Mouse (Mus musculus): ENCODE measurements around the gene S100a2. TPM values are rescaled to one million over a fixed set of nuclear protein-coding genes. Genes with fewer than 3 reads are reported as not detected.

Gene S100a2
- polyA plus RNA-seq, 1 experiment from 2014 or later, result not detected

DNA sequence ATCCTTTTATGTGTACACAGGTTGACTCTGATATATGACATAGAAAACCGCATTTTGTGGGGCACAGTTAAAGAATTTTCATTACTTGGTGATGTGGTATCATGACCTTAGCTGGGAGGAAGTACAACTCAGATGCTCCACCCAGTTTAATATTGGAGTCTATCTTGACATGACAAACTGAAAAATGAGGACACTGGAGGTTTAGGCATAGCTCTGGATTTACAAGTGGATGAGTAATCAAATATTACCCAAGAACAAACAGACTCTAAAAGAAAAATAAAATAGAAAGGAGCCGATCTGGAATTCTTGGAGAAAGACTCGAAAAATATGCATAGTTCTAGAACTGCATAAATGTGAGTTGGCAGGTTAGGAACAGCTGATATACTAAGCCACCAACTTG, 14.7 kb upstream of the S100a2 start:
- 76% methylated on average over 3 of the region's 3 CpGs for WGBS
- no peak overlapping the region for H3K4me2 ChIP-seq (ENCODE audit: low read depth, low read length)
- H3K4me3 ChIP-seq (ENCODE audit: low read depth, low read length), result no peak overlapping the region
- no peak for ATAC-seq (ENCODE audit: low read depth)
- no peak for DNase-seq (ENCODE audit: low spot score)
- no peaks in the 10 kb centered on the region for H3K27me3 ChIP-seq (replicated peaks; ENCODE audit: control insufficient read depth, insufficient read depth, low read length)
- H3K9ac ChIP-seq (ENCODE audit: low read depth, low read length), result no peak overlapping the region
- H3K36me3 ChIP-seq (ENCODE audit: control insufficient read depth, insufficient read depth, low read length), result no peaks in the 10 kb centered on the region
- H3K27ac ChIP-seq (replicated peaks; ENCODE audit: low read depth, low read length), result no peak overlapping the region
- H3K9me3 ChIP-seq (ENCODE audit: control insufficient read depth, low read length), result no peaks in the 10 kb centered on the region
- H3K4me1 ChIP-seq (ENCODE audit: control insufficient read depth, insufficient read depth, low read length), result peaks cover 5% of the 10 kb centered on the region

DNA sequence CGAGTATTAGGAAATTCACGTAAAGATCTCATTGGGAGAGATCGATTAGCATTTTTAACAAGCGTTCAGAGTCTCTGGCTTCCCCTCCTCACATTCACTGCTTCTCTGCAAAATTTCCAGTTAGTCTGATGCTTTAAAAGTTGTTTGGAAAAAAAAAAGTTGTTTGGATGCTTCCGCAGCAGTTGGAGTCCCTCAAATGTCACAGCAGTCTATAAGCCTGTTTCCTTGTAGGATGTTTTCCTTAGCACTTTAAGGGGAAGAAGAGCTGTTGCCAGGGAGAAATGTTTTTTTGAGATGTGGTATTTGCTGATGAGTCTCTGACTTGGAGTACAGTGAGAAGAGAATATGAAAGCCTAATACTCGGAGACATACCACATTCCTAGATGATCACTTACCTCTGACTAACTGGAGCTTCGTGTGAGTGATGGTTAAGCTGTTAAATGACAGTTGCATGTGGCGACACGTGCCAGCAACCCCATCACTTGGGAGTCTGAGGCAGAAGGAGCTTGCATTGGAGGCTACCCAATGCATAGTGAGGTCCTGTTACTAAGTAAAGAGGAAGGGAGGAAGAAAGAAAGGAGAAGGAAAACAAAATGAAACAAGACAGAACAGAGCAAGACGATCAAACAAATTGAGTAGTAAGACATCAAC, 13.6 kb upstream of the S100a2 start:
- no peak overlapping the region for H3K4me2 ChIP-seq (ENCODE audit: low read depth, low read length)
- no peak overlapping the region for H3K9ac ChIP-seq (ENCODE audit: low read depth, low read length)
- H3K27ac ChIP-seq (replicated peaks; ENCODE audit: low read depth, low read length), result no peak overlapping the region
- H3K4me3 ChIP-seq (ENCODE audit: low read depth, low read length), result no peak overlapping the region
- 63% methylated on average over 10 of the region's 10 CpGs for WGBS
- no peak for ATAC-seq (ENCODE audit: low read depth)
- no peaks in the 10 kb centered on the region for H3K36me3 ChIP-seq (ENCODE audit: control insufficient read depth, insufficient read depth, low read length)
- no peaks in the 10 kb centered on the region for H3K9me3 ChIP-seq (ENCODE audit: control insufficient read depth, low read length)
- DNase-seq (ENCODE audit: low spot score), result no peak
- no peaks in the 10 kb centered on the region for H3K27me3 ChIP-seq (replicated peaks; ENCODE audit: control insufficient read depth, insufficient read depth, low read length)
- peaks cover 5% of the 10 kb centered on the region for H3K4me1 ChIP-seq (ENCODE audit: control insufficient read depth, insufficient read depth, low read length)

DNA sequence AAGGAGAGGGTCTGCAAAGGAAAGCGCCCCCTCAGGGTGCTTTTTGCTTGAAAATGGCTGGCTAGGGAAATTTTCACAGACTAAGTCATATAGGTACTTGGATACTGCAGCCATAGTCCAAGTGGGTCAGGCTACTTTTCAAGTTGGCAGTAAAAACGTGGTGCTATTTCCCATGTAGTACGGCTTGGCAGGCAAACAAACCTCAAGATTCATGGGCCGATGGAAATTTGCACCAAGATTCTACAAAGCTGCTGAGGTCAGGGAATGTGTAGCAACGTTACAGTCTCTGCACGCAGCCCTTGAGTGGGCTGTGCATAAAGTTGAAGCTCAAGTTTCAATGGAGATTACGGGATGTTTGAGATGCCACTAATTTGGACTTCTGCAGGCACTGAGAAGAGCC, 10.6 kb upstream of the S100a2 start:
- 43% methylated on average over 7 of the region's 7 CpGs for WGBS
- H3K9ac ChIP-seq (ENCODE audit: low read depth, low read length), result no peak overlapping the region
- H3K27ac ChIP-seq (replicated peaks; ENCODE audit: low read depth, low read length), result no peak overlapping the region
- no peaks in the 10 kb centered on the region for H3K27me3 ChIP-seq (replicated peaks; ENCODE audit: control insufficient read depth, insufficient read depth, low read length)
- H3K9me3 ChIP-seq (ENCODE audit: control insufficient read depth, low read length), result 0 out of 2 replicates have a peak, but pooled peaks cover 5% of the 10 kb centered on the region
- ATAC-seq (ENCODE audit: low read depth) (peak; percentile 37; the same call in 1 of the 2 replicates), DNase-seq (ENCODE audit: low spot score) (peak; percentile 76)
- H3K36me3 ChIP-seq (ENCODE audit: control insufficient read depth, insufficient read depth, low read length), result no peaks in the 10 kb centered on the region
- H3K4me3 ChIP-seq (ENCODE audit: low read depth, low read length), result no peak overlapping the region
- peaks cover 5% of the 10 kb centered on the region for H3K4me1 ChIP-seq (ENCODE audit: control insufficient read depth, insufficient read depth, low read length)
- H3K4me2 ChIP-seq (ENCODE audit: low read depth, low read length), result no peak overlapping the region

DNA sequence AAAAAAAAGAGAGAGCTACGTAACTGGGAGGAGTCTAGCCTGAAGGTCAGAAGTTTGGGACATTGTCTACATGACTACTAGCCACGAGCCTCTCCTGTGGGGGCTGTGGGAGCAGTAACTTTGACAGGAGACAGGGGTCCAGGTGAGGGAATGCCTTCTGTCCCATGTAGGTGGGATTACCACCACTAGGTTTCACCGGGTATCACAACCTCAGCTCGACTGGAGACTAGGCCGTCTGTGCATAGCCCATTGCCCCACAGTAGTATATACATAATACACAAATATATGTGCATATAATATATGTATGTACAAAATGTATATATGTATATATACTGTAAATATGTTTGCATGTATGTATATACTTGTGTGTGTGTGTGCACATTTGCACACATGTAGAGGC, 8.9 kb upstream of the S100a2 start:
- Histone ChIP-seq H3K4me3 (ENCODE audit: low read depth, low read length) (no peak overlapping the region), H3K36me3 (ENCODE audit: control insufficient read depth, insufficient read depth, low read length) (no peaks in the 10 kb centered on the region), H3K27ac (replicated peaks; ENCODE audit: low read depth, low read length) (no peak overlapping the region), H3K4me2 (ENCODE audit: low read depth, low read length) (no peak overlapping the region), H3K27me3 (replicated peaks; ENCODE audit: control insufficient read depth, insufficient read depth, low read length) (no peaks in the 10 kb centered on the region), H3K4me1 (ENCODE audit: control insufficient read depth, insufficient read depth, low read length) (peaks cover 5% of the 10 kb centered on the region), H3K9ac (ENCODE audit: low read depth, low read length) (no peak overlapping the region), H3K9me3 (ENCODE audit: control insufficient read depth, low read length) (0 out of 2 replicates have a peak, but pooled peaks cover 5% of the 10 kb centered on the region)
- no peak for DNase-seq (ENCODE audit: low spot score)
- 94% methylated on average over 5 of the region's 5 CpGs for WGBS
- ATAC-seq (ENCODE audit: low read depth), result no peak

DNA sequence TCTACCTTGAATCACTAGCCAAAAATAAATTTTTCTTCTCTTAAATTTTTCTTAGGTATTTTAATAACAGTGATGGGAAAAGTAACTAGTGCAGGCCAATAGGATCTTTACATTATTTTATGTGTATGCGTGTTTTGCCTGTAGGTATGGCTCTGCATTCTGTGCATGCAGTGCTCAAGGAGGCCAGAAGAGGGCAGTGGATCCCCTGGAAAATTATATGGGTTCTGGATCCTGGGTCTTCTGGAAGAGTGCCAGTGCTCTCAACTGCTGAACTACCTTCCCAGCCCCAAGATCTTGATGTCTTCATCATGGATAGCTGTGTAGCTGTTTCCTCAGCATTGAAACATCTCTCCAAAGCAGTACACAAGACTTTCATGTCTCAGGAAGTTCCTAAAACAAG, 7.9 kb upstream of the S100a2 start:
- Histone ChIP-seq H3K4me2 (ENCODE audit: low read depth, low read length) (no peak overlapping the region), H3K4me1 (ENCODE audit: control insufficient read depth, insufficient read depth, low read length) (peaks cover 5% of the 10 kb centered on the region), H3K4me3 (ENCODE audit: low read depth, low read length) (no peak overlapping the region), H3K9ac (ENCODE audit: low read depth, low read length) (no peak overlapping the region), H3K36me3 (ENCODE audit: control insufficient read depth, insufficient read depth, low read length) (no peaks in the 10 kb centered on the region), H3K9me3 (ENCODE audit: control insufficient read depth, low read length) (0 out of 2 replicates have a peak, but pooled peaks cover 5% of the 10 kb centered on the region), H3K27ac (replicated peaks; ENCODE audit: low read depth, low read length) (no peak overlapping the region), H3K27me3 (replicated peaks; ENCODE audit: control insufficient read depth, insufficient read depth, low read length) (no peaks in the 10 kb centered on the region)
- 100% methylated on average over 1 of the region's 1 CpGs for WGBS
- ATAC-seq (ENCODE audit: low read depth), result no peak
- DNase-seq (ENCODE audit: low spot score), result no peak

DNA sequence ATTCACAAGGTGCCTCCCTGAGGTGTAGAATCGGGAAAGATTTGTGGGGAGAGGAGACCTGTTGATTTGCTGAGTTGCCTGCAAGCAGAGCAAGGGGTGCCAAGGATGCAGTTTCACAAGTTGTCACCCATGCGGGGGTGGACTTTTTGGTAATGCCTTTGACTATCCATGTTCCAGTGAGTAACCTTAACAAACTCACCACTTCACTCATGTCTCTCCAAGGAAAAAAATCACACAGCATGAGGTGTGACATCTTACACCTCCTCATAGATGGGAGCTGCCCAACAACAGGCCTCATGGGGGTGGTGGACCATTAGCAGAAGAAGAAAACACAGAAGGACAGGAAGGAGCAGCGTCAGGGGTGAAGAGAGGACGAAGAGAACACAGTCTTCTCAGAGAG, 7.5 kb upstream of the S100a2 start:
- DNase-seq (ENCODE audit: low spot score) (no peak), ATAC-seq (ENCODE audit: low read depth) (no peak)
- Histone ChIP-seq H3K4me1 (ENCODE audit: control insufficient read depth, insufficient read depth, low read length) (peaks cover 5% of the 10 kb centered on the region), H3K27ac (replicated peaks; ENCODE audit: low read depth, low read length) (no peak overlapping the region), H3K4me3 (ENCODE audit: low read depth, low read length) (no peak overlapping the region), H3K36me3 (ENCODE audit: control insufficient read depth, insufficient read depth, low read length) (no peaks in the 10 kb centered on the region), H3K9ac (ENCODE audit: low read depth, low read length) (no peak overlapping the region), H3K4me2 (ENCODE audit: low read depth, low read length) (no peak overlapping the region), H3K27me3 (replicated peaks; ENCODE audit: control insufficient read depth, insufficient read depth, low read length) (no peaks in the 10 kb centered on the region), H3K9me3 (ENCODE audit: control insufficient read depth, low read length) (0 out of 2 replicates have a peak, but pooled peaks cover 5% of the 10 kb centered on the region)
- 88% methylated on average over 4 of the region's 4 CpGs for WGBS

DNA sequence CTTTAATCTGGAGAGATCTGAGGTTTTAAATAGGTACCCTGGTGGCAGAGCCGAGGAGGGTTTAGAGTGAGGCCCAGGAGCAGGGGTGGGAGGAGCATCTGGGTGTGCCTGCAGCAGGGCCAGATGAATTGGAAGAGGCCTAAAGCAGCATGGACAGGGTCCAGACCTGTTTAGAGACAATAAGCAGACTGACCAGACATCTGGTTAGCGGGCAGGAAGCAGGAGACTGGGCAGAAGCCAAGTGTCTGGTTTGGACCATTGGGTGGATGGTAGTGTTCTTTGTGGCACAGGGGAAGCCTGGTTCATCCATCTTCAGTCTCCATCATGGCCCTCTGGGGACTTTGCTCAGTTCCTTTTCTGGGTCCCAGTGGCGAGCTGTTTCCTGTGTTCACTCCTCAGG, 6.2 kb upstream of the S100a2 start:
- ATAC-seq (ENCODE audit: low read depth), result no peak
- no peaks in the 10 kb centered on the region for H3K27me3 ChIP-seq (replicated peaks; ENCODE audit: control insufficient read depth, insufficient read depth, low read length)
- H3K9ac ChIP-seq (ENCODE audit: low read depth, low read length), result no peak overlapping the region
- no peak overlapping the region for H3K4me2 ChIP-seq (ENCODE audit: low read depth, low read length)
- H3K4me1 ChIP-seq (ENCODE audit: control insufficient read depth, insufficient read depth, low read length), result peaks cover 5% of the 10 kb centered on the region
- DNase-seq (ENCODE audit: low spot score), result no peak
- WGBS, result 51% methylated on average over 3 of the region's 3 CpGs
- H3K9me3 ChIP-seq (ENCODE audit: control insufficient read depth, low read length), result 0 out of 2 replicates have a peak, but pooled peaks cover 5% of the 10 kb centered on the region
- H3K36me3 ChIP-seq (ENCODE audit: control insufficient read depth, insufficient read depth, low read length), result no peaks in the 10 kb centered on the region
- H3K4me3 ChIP-seq (ENCODE audit: low read depth, low read length), result no peak overlapping the region
- H3K27ac ChIP-seq (replicated peaks; ENCODE audit: low read depth, low read length), result no peak overlapping the region

DNA sequence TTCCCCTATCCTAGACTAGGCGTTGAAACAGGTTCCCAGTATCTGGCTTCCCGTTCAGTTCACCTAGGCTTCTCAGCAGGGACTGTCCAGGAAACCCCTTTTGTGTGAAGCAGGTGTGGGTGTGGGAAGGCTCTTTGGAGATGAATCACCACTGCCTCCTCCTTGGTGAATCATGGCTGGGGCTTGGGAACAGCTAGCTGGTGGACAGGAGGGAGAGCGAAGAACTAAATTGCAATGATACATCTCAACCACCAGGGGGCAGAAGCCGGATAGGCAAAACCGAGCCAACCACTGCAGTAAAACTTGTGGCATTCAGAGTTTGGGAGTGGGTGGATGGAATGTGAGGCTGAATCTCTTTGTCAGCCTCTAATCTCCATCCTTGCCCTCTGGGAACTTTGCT, 4.5 kb upstream of the S100a2 start:
- H3K4me1 ChIP-seq (ENCODE audit: control insufficient read depth, insufficient read depth, low read length), result no peaks in the 10 kb centered on the region
- no peak overlapping the region; the same call in 1 of the 2 replicates for H3K9ac ChIP-seq (ENCODE audit: low read depth, low read length)
- ATAC-seq (ENCODE audit: low read depth) (peak; percentile 60), DNase-seq (ENCODE audit: low spot score) (peak; percentile 87)
- H3K4me2 ChIP-seq (ENCODE audit: low read depth, low read length), result no peak overlapping the region
- H3K27me3 ChIP-seq (replicated peaks; ENCODE audit: control insufficient read depth, insufficient read depth, low read length), result no peaks in the 10 kb centered on the region
- H3K36me3 ChIP-seq (ENCODE audit: control insufficient read depth, insufficient read depth, low read length), result no peaks in the 10 kb centered on the region
- H3K4me3 ChIP-seq (ENCODE audit: low read depth, low read length), result no peak overlapping the region
- WGBS, result 28% methylated on average over 5 of the region's 5 CpGs
- 0 out of 2 replicates have a peak, but pooled peaks cover 5% of the 10 kb centered on the region for H3K9me3 ChIP-seq (ENCODE audit: control insufficient read depth, low read length)
- H3K27ac ChIP-seq (replicated peaks; ENCODE audit: low read depth, low read length), result peak overlapping the region; percentile 54; the same call in 1 of the 2 replicates
